Mouse (Mus musculus): ENCODE results near the gene Srl. TPM values are rescaled to one million over a fixed set of nuclear protein-coding genes. Genes with fewer than 3 reads are reported as not detected.
"Not testable (repeated sequence)": the region's sequence is repeated elsewhere in the genome, so short reads cannot be mapped to it uniquely, and the experiment has no call there.

The Srl gene
- polyA plus RNA-seq, 1 experiment = not detected

DNA sequence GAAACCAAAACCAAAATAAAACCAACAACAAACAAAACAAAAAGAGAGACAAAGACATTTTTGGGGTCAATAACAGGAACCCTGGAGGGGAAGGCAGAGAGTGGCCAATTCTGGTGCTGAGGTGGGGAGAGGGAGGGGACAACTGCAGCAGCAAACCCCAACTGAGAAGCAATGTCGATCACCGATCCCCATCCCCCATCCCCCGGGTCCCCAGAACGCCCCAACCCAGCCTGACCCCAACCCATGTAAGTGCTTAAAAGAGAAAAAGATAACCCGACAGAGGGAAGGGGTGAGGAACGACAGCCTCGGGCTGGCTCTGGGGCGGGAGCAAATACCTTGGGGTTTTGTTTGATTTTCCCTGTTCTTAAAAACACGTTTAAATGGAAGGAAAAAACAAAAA, 3.2 kb upstream of the Srl start:
- Histone ChIP-seq H3K4me1 (ENCODE audit: control insufficient read depth, insufficient read depth, low read length) (peaks cover 2% of the 10 kb centered on the region; the same call in 1 of the 2 replicates), H3K4me3 (ENCODE audit: insufficient read depth, low read depth, low read length) (no peak overlapping the region), H3K27ac (ENCODE audit: insufficient read depth, low read depth, low read length) (no peak overlapping the region)
- 81% methylated on average over 9 of the region's 9 CpGs for WGBS
- TF ChIP-seq CTCF (IDR thresholded peaks at IDR 0.05; ENCODE audit: insufficient read depth, low read depth, low read length) (no peak), POLR2A (IDR thresholded peaks at IDR 0.05; ENCODE audit: insufficient read depth, low read depth, low read length) (no peak)

DNA sequence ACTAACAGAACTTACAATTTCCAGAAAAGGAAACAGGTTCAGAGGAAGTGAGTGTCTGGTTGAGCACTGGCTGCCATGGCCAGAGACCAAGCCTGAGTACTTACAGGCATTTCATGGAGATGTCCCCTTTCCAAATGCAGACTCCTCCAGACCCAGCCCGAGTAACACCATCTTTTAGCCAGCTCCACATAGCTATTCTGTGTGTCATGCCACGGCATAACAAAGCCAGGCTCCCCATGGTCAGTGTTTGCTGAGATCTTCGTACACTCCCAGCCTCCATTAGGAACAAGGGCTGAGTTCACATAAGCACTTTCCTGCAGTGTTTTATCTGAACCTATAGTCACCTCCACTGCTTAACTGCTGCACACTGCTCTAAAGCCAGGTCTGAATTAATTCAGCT, 1.6 kb upstream of the Srl start:
- no peak for TF ChIP-seq POLR2A (IDR thresholded peaks at IDR 0.05; ENCODE audit: insufficient read depth, low read depth, low read length)
- Histone ChIP-seq H3K4me3 (ENCODE audit: insufficient read depth, low read depth, low read length) (no peak overlapping the region), H3K4me1 (ENCODE audit: control insufficient read depth, insufficient read depth, low read length) (peaks cover 2% of the 10 kb centered on the region; the same call in 1 of the 2 replicates), H3K27ac (ENCODE audit: insufficient read depth, low read depth, low read length) (no peak overlapping the region)
- 78% methylated on average over 3 of the region's 3 CpGs for WGBS

DNA sequence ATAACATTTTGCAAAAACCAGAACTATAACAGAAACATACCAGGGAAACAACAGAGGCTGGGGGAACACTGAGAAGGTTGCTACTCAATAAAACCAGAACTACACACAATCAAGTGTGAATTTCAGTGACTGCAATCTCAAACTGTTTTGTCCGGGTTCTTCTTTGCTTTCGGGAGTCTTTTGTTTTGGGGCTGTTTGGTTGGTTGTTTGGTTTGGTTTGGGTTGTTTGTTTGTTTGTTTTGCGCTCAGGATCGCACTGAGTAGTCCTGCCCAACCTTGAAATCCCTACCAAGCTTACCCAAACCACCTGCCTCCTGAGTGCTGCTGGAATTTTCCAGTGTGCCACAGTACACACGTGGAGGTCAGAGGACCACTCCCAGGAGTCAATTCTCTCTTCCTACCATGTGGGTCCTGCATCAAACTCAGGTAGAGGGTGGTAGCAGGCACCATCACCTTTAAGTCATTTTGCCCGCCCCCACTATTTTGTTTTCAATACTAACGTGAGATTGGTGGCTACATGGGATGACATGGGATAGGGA, 689 bp upstream of the Srl start:
- H3K4me1 ChIP-seq (ENCODE audit: control insufficient read depth, insufficient read depth, low read length) = peaks cover 7% of the 10 kb centered on the region; the same call in 1 of the 2 replicates
- no peak for TF ChIP-seq CTCF (IDR thresholded peaks at IDR 0.05; ENCODE audit: insufficient read depth, low read depth, low read length)
- no peak for TF ChIP-seq POLR2A (IDR thresholded peaks at IDR 0.05; ENCODE audit: insufficient read depth, low read depth, low read length)
- 0 out of 2 replicates have a peak overlapping the region, but pooled peaks have one; percentile 31 for H3K27ac ChIP-seq (ENCODE audit: insufficient read depth, low read depth, low read length)
- H3K4me3 ChIP-seq (ENCODE audit: insufficient read depth, low read depth, low read length) = peak overlapping the region; percentile 8
- WGBS = 32% methylated on average over 7 of the region's 7 CpGs

DNA sequence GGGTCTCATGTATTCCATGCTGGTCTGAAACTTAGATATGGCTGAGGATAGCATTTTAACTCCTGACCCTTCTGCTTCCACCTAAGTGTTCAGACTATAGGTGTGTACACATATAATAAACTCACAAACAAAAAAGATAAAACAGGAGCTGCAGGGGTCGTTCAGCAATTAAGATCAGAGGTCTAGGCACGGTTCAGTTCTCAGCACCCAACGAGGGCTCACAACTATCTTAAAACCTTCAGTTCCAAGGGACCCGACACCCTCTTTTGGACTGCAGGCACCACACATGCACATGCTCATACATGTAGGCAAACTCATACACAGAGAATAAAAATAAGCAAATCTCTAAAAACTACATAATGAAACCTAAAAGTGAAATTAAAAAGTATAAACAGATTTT, 583 bp downstream of the Srl start:
- TF ChIP-seq POLR2A (IDR thresholded peaks at IDR 0.05; ENCODE audit: insufficient read depth, low read depth, low read length) = no peak
- no peak for TF ChIP-seq CTCF (IDR thresholded peaks at IDR 0.05; ENCODE audit: insufficient read depth, low read depth, low read length)
- Histone ChIP-seq H3K4me3 (ENCODE audit: insufficient read depth, low read depth, low read length) (no peak overlapping the region), H3K4me1 (ENCODE audit: control insufficient read depth, insufficient read depth, low read length) (peaks cover 7% of the 10 kb centered on the region; the same call in 1 of the 2 replicates), H3K27ac (ENCODE audit: insufficient read depth, low read depth, low read length) (no peak overlapping the region)
- WGBS = 66% methylated on average over 4 of the region's 4 CpGs

DNA sequence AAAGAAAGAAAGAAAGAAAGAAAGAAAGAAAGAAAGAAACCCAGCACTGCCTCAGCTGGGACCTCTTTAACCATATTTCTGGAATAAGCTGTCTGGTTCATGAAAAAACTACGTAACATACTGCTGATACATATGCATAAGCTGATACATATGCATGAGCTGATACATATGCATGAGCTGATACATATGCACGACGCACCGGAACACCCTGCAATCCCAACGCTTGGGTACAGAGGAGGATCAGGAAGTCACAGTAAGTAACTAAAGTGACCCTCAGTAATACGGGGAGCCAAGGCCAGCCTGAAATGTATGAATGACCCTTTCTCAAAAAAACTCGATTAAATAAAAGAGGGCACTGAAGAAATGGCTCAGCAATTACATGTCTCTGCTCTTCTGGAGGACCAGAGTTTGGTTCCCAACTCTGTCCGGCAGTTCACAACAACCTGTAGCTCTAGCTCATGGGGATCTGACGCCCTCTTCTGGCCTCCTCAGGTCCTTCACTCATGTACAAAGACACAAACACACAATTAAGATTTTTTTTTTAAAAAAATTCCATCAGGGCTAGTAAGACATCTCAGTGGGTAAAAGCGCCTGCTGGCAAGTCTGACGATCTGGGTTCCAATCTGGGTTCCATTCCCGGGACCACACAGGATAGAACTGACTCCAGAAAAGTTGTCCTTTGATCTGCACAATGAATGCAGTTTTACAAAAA, 1.4 kb downstream of the Srl start:
- peaks cover 7% of the 10 kb centered on the region; the same call in 1 of the 2 replicates for H3K4me1 ChIP-seq (ENCODE audit: control insufficient read depth, insufficient read depth, low read length)
- WGBS = 60% methylated on average over 12 of the region's 12 CpGs
- TF ChIP-seq CTCF (IDR thresholded peaks at IDR 0.05; ENCODE audit: insufficient read depth, low read depth, low read length) = no peak
- no peak for TF ChIP-seq POLR2A (IDR thresholded peaks at IDR 0.05; ENCODE audit: insufficient read depth, low read depth, low read length)
- no peak overlapping the region for H3K4me3 ChIP-seq (ENCODE audit: insufficient read depth, low read depth, low read length)
- H3K27ac ChIP-seq (ENCODE audit: insufficient read depth, low read depth, low read length) = no peak overlapping the region

DNA sequence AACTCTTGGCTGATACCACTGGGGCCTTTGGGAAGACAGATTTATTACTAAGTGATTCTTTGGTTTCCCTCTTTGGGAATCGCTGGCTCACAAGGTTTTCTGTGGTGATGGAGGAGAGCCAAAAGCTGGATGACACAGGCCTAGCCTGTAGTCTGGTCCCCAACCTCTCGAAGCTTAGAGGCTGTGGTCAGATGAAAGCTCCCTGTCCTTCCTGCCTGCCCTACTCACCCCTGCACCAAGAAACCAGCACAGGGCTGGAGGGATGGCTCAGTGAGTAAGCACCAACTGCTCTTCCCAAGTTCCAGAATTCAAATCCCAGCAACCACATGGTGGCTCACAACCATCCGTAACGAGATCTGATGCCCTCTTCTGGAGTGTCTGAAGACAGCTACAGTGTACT, 2.1 kb downstream of the Srl start:
- WGBS = 59% methylated on average over 4 of the region's 4 CpGs

DNA sequence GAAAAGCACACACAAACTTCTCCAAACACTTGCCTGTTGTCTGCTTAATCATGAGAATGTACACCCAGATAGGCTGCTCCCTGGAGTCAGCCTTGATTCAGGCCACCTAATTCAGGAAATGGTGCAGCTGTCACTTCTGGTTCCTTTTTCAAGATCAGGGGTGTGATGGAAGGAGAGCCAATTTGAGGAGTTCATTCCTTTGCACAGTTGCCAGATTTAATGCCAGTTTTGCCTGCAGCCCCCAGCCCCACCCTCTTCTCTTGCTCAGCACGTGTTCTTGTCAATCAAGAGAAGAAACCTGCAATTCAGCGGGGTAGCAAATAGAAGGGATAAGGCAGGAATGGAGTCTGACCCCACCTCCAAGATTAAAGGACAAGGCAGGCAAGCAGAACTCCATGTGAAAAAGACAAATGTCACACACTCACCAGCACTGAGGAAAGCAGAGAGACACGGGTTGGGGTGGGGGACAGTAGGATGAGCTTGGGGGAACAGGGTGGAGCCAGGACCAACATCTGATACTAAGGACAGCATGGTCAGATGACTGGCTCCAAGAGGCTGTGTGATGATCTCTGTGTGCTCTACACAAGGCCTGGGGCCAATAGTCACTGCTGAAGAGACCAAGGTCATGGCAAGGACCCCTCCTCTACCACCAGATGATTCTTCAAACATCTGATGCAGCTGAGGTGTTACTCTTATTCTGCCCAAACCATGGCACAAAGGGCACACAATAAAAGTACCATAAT, 3.8 kb downstream of the Srl start:
- WGBS = 38% methylated on average over 3 of the region's 3 CpGs
- H3K27ac ChIP-seq (ENCODE audit: insufficient read depth, low read depth, low read length) = no peak overlapping the region
- no peak overlapping the region for H3K4me3 ChIP-seq (ENCODE audit: insufficient read depth, low read depth, low read length)
- peaks cover 7% of the 10 kb centered on the region; the same call in 1 of the 2 replicates for H3K4me1 ChIP-seq (ENCODE audit: control insufficient read depth, insufficient read depth, low read length)
- TF ChIP-seq POLR2A (IDR thresholded peaks at IDR 0.05; ENCODE audit: insufficient read depth, low read depth, low read length) = no peak
- TF ChIP-seq CTCF (IDR thresholded peaks at IDR 0.05; ENCODE audit: insufficient read depth, low read depth, low read length) = no peak

More for the DNA sequence above, 2.1 kb downstream of the Srl start:
- no peak overlapping the region for H3K4me3 ChIP-seq (ENCODE audit: insufficient read depth, low read depth, low read length)
- H3K27ac ChIP-seq (ENCODE audit: insufficient read depth, low read depth, low read length) = no peak overlapping the region
- H3K4me1 ChIP-seq (ENCODE audit: control insufficient read depth, insufficient read depth, low read length) = peaks cover 7% of the 10 kb centered on the region; the same call in 1 of the 2 replicates
- TF ChIP-seq CTCF (IDR thresholded peaks at IDR 0.05; ENCODE audit: insufficient read depth, low read depth, low read length) (no peak), POLR2A (IDR thresholded peaks at IDR 0.05; ENCODE audit: insufficient read depth, low read depth, low read length) (no peak)

DNA sequence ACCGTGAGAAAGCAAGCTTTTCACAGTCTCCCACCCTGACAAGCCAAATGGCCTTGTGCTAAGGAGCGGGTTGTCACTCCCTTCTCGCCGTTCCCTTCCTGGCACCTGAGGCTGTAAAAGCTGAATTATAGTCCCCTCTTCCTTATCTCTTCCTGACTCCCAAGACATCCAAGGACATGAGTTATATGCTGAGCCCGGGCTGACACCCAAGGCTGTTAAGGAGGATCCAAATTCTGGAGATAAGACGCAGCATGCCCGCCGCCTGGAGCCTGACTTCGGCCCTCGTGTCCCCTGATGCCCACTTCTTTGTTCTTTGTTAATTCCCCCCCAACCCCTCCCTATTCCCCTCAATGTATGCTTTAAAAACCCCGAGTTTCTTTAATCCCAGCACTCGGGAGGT, 14.2 kb downstream of the Srl start:
- H3K4me3 ChIP-seq (ENCODE audit: insufficient read depth, low read depth, low read length); H3K4me1 ChIP-seq (ENCODE audit: control insufficient read depth, insufficient read depth, low read length); H3K27ac ChIP-seq (ENCODE audit: insufficient read depth, low read depth, low read length): not testable (repeated sequence)
- WGBS = 96% methylated on average over 12 of the region's 12 CpGs

DNA sequence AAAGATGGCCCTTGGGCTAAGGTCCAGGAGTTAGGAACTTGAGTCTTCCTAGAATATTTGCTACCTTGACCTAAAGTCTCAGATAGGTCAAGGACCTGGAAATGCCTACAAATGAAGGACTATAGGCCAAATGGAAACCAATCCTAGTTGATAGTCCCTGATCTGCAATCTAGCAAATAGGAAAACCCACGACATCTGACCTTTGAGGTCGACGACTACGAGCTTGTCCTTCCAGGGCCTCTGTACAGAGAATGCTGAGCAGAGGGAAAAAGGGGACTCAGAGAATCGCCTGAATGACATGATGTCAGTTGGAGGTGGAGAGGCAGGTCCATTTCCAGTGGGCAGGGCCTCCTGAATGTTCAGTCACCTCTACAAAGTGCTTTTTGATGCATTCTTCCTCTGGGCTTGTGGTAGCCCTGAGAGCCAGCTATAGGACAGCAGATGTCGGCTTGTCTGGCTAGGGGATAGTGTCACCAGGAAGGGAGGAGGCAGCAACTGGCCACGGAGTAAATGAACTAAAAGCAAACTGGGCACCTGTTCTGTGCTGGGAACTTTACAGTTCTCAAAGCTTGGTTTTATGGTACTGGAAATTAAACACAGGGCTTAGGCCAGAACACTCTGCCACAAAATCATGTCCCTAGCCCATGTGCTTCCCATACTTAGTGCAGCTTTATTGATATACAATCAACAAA, 18.2 kb downstream of the Srl start:
- TF ChIP-seq CTCF (IDR thresholded peaks at IDR 0.05; ENCODE audit: insufficient read depth, low read depth, low read length) = no peak
- TF ChIP-seq POLR2A (IDR thresholded peaks at IDR 0.05; ENCODE audit: insufficient read depth, low read depth, low read length) = no peak
- Histone ChIP-seq H3K4me1 (ENCODE audit: control insufficient read depth, insufficient read depth, low read length) (peaks cover 20% of the 10 kb centered on the region), H3K4me3 (ENCODE audit: insufficient read depth, low read depth, low read length) (no peak overlapping the region), H3K27ac (ENCODE audit: insufficient read depth, low read depth, low read length) (no peak overlapping the region)
- WGBS = 79% methylated on average over 7 of the region's 7 CpGs
